Mouse (Mus musculus) erythroblast, embryonic 14.5 days (primary cell): ENCODE results near the gene Gm10220. TPM values are rescaled to one million over a fixed set of nuclear protein-coding genes. Genes with fewer than 3 reads are reported as not detected.

Experiments
- H3K27me3 ChIP-seq: 2 replicates; pipeline ENCODE4 v1.6.1; 2012; ENCODE audit warnings: inconsistent platforms; ENCODE audit not compliant: control insufficient read depth
- H3K36me3 ChIP-seq: 2 replicates; pipeline ENCODE4 v1.6.1; 2012; ENCODE audit warnings: mild to moderate bottlenecking, inconsistent platforms; ENCODE audit not compliant: control insufficient read depth
- H3K4me1 ChIP-seq: 2 replicates; pipeline ENCODE4 v1.6.1; 2012; ENCODE audit warnings: inconsistent platforms; ENCODE audit not compliant: control insufficient read depth
- H3K4me3 ChIP-seq: replicated peaks from 2 replicates; pipeline ENCODE3; 2012; ENCODE audit warnings: moderate library complexity, mild to moderate bottlenecking, inconsistent platforms
- H3K9me3 ChIP-seq: 2 replicates; pipeline ENCODE4 v1.6.1; 2012; ENCODE audit warnings: low read length, inconsistent platforms, mixed read lengths; ENCODE audit not compliant: control insufficient read depth
- GATA1 ChIP-seq: IDR thresholded peaks from 2 replicates; pipeline ENCODE4 v1.6.1; 2012; ENCODE audit warnings: low read length, inconsistent platforms, mixed read lengths
- TAL1 ChIP-seq: IDR thresholded peaks from 3 replicates; pipeline ENCODE4 v1.6.1; 2012; ENCODE audit warnings: low read length, inconsistent platforms, mixed read lengths
- polyA plus RNA-seq: library from polyadenylated mRNA; stranded (reverse); fragments of >175 nt; gene quantifications from 2 replicates; pipeline ENCODE4 v1.2.3, GENCODE M21; 2012

The Gm10220 gene
- polyA plus RNA-seq, 1 experiment: not detected

DNA sequence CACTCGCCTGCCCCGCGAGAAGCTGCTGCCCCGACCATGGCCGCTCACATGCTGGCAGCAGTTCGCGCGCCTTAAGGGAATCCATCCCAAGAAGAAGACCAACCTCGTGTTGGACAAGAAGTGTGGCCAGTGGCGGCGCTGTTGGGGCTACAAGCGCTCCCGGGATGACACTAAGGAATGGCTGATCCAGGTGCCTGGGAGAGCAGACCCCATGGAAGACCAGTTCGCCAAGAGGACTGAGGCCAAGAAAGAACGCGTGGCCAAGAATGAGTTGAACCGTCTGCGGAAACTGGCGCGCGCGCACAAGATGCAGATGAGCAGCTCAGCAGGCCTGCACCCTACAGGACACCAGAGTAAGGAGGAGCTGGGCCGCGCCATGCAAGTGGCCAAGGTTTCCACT, 50.5 kb downstream of the Gm10220 start:
- no peaks in the 10 kb centered on the region for H3K4me1 ChIP-seq
- H3K36me3 ChIP-seq: no peaks in the 10 kb centered on the region
- H3K4me3 ChIP-seq: no peak overlapping the region
- no peak for TF ChIP-seq GATA1
- no peak for TF ChIP-seq TAL1
- H3K9me3 ChIP-seq: peaks cover 14% of the 10 kb centered on the region
- no peaks in the 10 kb centered on the region for H3K27me3 ChIP-seq

Other genes with a start within 250 kb of the Gm10220 start
- gene Gm21663, start 179.0 kb downstream of the Gm10220 start, polyA plus RNA-seq: not detected in 2 replicates
- gene Gm21671, start 167.0 kb downstream of the Gm10220 start, polyA plus RNA-seq: not detected in 2 replicates
- gene Gm21680, start 148.8 kb downstream of the Gm10220 start, polyA plus RNA-seq: not detected in 2 replicates
- not detected in 2 replicates for gene Gm21698, start 132.8 kb downstream of the Gm10220 start, polyA plus RNA-seq
- gene Gm1979, start 116.6 kb downstream of the Gm10220 start, polyA plus RNA-seq: not detected in 2 replicates
- not detected in 2 replicates for gene Gm5862, start 98.5 kb downstream of the Gm10220 start, polyA plus RNA-seq
- gene Speer4a, start 81.9 kb downstream of the Gm10220 start, polyA plus RNA-seq: not detected in 2 replicates
- gene Gm7347, start 62.8 kb downstream of the Gm10220 start, polyA plus RNA-seq: not detected in 2 replicates
- gene Gm10471, start 32.1 kb downstream of the Gm10220 start, polyA plus RNA-seq: not detected in 2 replicates
- gene 5031410I06Rik, start 16.1 kb downstream of the Gm10220 start, polyA plus RNA-seq: not detected in 2 replicates
- gene Gm7361, start 136.3 kb upstream of the Gm10220 start, polyA plus RNA-seq: 0.02 TPM in 1 of 2 replicates, not detected in the other